Mouse (Mus musculus) midbrain, embryonic 16.5 days (tissue): ENCODE measurements around the gene Npas4. TPM values are rescaled to one million over a fixed set of nuclear protein-coding genes. Genes with fewer than 3 reads are reported as not detected.
"Not testable (repeated sequence)": the region's sequence is repeated elsewhere in the genome, so short reads cannot be mapped to it uniquely, and the experiment has no call there.

Experiments
- ATAC-seq: fragments of 200-750 bp; cut with Nextera tagmentation; 2 replicates; pipeline ENCODE4 v1.8.0; 2017; ENCODE audit warnings: moderate TSS enrichment
- H3K27ac ChIP-seq: fragments of 300-500 bp; sonication (generic); 2 replicates; pipeline ENCODE4 v1.5.1; 2014; ENCODE audit warnings: mild to moderate bottlenecking, low read length, mixed read lengths
- H3K27me3 ChIP-seq: fragments of 300-500 bp; sonication (generic); 2 replicates; pipeline ENCODE4 v1.6.1; 2014; ENCODE audit warnings: low read depth, low read length, mixed read lengths; ENCODE audit not compliant: control insufficient read depth, insufficient read depth
- H3K36me3 ChIP-seq: fragments of 300-500 bp; sonication (generic); 2 replicates; pipeline ENCODE4 v1.6.1; 2014; ENCODE audit warnings: mild to moderate bottlenecking, low read length, moderate library complexity, mixed read lengths; ENCODE audit not compliant: control insufficient read depth, insufficient read depth
- H3K4me1 ChIP-seq: fragments of 300-500 bp; sonication (generic); 2 replicates; pipeline ENCODE4 v1.6.1; 2014; ENCODE audit warnings: mild to moderate bottlenecking, low read length, mixed read lengths; ENCODE audit not compliant: control insufficient read depth, insufficient read depth
- H3K4me2 ChIP-seq: fragments of 300-500 bp; sonication (generic); 2 replicates; pipeline ENCODE4 v1.6.1; 2014; ENCODE audit warnings: mild to moderate bottlenecking, low read length, mixed read lengths
- H3K4me3 ChIP-seq: fragments of 300-500 bp; sonication (generic); 2 replicates; pipeline ENCODE4 v1.5.1; 2014; ENCODE audit warnings: low read depth, mild to moderate bottlenecking, low read length, moderate library complexity, mixed read lengths
- H3K9ac ChIP-seq: fragments of 300-500 bp; sonication (generic); 2 replicates; pipeline ENCODE4 v1.6.1; 2014; ENCODE audit warnings: low read depth, low read length, mixed read lengths
- H3K9me3 ChIP-seq: fragments of 300-500 bp; sonication (generic); replicated peaks from 2 replicates; pipeline ENCODE4 v1.6.1; 2014; ENCODE audit warnings: mild to moderate bottlenecking, low read length, mixed read lengths; ENCODE audit not compliant: control insufficient read depth, poor library complexity, severe bottlenecking
- WGBS: fragments of 180-500 bp; shearing (Covaris S2); extraction: QIAGEN DNeasy Blood & Tissue Kit; methylation state at CpG from one replicate; pipeline ENCODE4 v1.1.7; 2014; 5-methylcytosine and 5-hydroxymethylcytosine counted together
- polyA plus RNA-seq: library from polyadenylated mRNA; unstranded; fragments of >200 nt; fragmentation: Nextera tagmentation; extraction: Ambion mirVana; gene quantifications from 2 replicates; pipeline ENCODE4 v1.2.1, GENCODE M21; 2015

Gene Npas4
- polyA plus RNA-seq, 1 experiment from 2014 or later: 0.82 TPM

DNA sequence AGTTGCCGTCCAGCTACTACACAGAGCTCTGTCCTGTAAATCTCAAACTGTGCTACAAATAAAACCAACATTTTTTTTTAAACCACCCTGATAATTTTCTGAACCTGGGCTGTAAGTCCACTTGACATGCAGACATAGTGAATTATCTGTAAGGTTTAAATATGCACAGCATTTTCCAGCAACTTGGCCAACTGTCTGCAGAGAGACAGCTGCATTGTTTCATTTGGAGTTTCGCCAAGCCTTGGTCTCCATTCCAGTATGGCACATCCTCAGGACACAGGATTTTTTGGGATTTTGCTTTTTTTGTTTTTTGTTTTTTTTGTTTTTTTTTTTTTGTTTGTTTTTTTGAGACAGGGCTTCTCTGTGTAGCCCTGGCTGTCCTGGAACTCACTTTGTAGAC lies 31.3 kb upstream of the Npas4 start:
- no peak for ATAC-seq
- Histone ChIP-seq H3K4me3 (no peak overlapping the region), H3K27me3 (no peaks in the 10 kb centered on the region), H3K27ac (no peak overlapping the region), H3K9me3 (no peaks in the 10 kb centered on the region), H3K4me2 (no peak overlapping the region), H3K4me1 (peaks cover 4% of the 10 kb centered on the region; the same call in 1 of the 2 replicates), H3K9ac (no peak overlapping the region), H3K36me3 (no peaks in the 10 kb centered on the region)
- WGBS: 85% methylated on average over 2 of the region's 2 CpGs

- 80% methylated on average over 3 of the region's 3 CpGs for WGBS
- Histone ChIP-seq H3K4me2 (no peak overlapping the region), H3K4me3 (no peak overlapping the region), H3K27ac (no peak overlapping the region), H3K36me3 (no peaks in the 10 kb centered on the region), H3K9ac (no peak overlapping the region), H3K9me3 (no peaks in the 10 kb centered on the region), H3K4me1 (no peaks in the 10 kb centered on the region), H3K27me3 (no peaks in the 10 kb centered on the region)
- ATAC-seq: no peak
These were observed 28.1 kb upstream of the Npas4 start for GRCm38 (mm10) chr19:5018191-5018590.

- no peak for ATAC-seq
- WGBS: 85% methylated on average over 4 of the region's 4 CpGs
- H3K9me3 ChIP-seq: no peaks in the 10 kb centered on the region
- H3K4me1 ChIP-seq: no peaks in the 10 kb centered on the region
- H3K27me3 ChIP-seq: no peaks in the 10 kb centered on the region
- H3K4me3 ChIP-seq: no peak overlapping the region
- no peak overlapping the region for H3K27ac ChIP-seq
- no peak overlapping the region for H3K9ac ChIP-seq
- no peak overlapping the region for H3K4me2 ChIP-seq
- no peaks in the 10 kb centered on the region for H3K36me3 ChIP-seq
These were observed 27.5 kb upstream of the Npas4 start for GRCm38 (mm10) chr19:5017611-5018010.

GRCm38 (mm10) chr19:5016782-5017181 lies 26.7 kb upstream of the Npas4 start:
- Histone ChIP-seq H3K4me3 (no peak overlapping the region), H3K4me1 (no peaks in the 10 kb centered on the region), H3K27me3 (no peaks in the 10 kb centered on the region), H3K27ac (no peak overlapping the region), H3K9ac (no peak overlapping the region), H3K4me2 (no peak overlapping the region), H3K36me3 (no peaks in the 10 kb centered on the region), H3K9me3 (no peaks in the 10 kb centered on the region)
- WGBS: 22% methylated on average over 12 of the region's 12 CpGs
- ATAC-seq: no peak

DNA sequence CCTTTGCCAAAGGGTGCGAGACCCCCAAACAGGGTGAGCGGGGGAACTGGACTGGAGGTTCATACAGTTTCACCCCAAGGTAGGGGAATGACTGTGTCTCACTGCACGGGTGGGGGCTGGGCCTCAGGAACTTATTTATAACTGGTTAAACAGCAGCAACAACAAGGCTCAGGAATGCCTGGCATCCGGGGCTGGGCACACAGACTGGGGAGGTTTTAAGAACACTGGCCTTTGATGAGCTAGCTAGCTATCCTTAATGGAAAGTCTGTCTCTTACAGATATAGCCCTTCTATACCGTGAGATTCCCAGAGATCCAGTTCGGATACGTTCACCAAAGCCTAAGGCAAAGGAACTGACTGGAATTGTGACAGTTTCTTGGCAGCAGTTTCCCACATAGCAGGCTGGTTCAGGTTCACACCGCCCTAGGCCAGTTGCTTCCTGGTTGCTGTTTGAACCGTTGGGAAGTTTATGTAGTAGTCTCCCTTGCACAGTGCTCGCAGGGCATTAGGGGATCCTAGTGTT lies 26.2 kb upstream of the Npas4 start:
- no peak overlapping the region for H3K4me2 ChIP-seq
- H3K27me3 ChIP-seq: no peaks in the 10 kb centered on the region
- no peak overlapping the region for H3K4me3 ChIP-seq
- no peaks in the 10 kb centered on the region for H3K36me3 ChIP-seq
- no peaks in the 10 kb centered on the region for H3K4me1 ChIP-seq
- no peaks in the 10 kb centered on the region for H3K9me3 ChIP-seq
- WGBS: 51% methylated on average over 10 of the region's 10 CpGs
- no peak for ATAC-seq
- no peak overlapping the region for H3K9ac ChIP-seq
- H3K27ac ChIP-seq: no peak overlapping the region

DNA sequence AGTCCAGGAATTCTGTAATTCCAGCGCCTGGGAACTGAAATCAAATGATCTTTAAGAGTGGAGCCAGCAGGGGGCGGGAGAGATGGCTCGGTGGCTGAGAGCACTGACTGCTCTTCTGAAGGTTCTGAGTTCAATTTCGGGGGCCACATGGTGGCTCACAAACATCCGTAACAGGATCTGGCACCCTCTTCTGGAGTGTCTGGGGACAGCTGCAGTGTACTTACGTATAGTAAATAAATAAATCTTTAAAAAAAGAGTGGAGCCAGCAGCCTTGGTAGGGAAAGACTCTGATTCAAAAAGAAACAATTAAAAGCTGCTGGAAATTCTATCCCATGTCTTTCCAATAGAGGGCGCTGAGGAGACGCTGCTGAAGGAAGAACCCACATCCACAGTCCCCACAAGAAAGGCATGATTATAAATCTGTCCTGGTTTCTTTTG lies 24.9 kb upstream of the Npas4 start:
- no peak for ATAC-seq
- H3K9ac ChIP-seq: no peak overlapping the region
- no peaks in the 10 kb centered on the region for H3K4me1 ChIP-seq
- H3K9me3 ChIP-seq: no peaks in the 10 kb centered on the region
- no peak overlapping the region for H3K27ac ChIP-seq
- H3K36me3 ChIP-seq: no peaks in the 10 kb centered on the region
- no peak overlapping the region for H3K4me2 ChIP-seq
- no peaks in the 10 kb centered on the region for H3K27me3 ChIP-seq
- 12% methylated on average over 8 of the region's 8 CpGs for WGBS
- no peak overlapping the region for H3K4me3 ChIP-seq

- WGBS: 75% methylated on average over 8 of the region's 8 CpGs
- H3K36me3 ChIP-seq: no peaks in the 10 kb centered on the region
- H3K9ac ChIP-seq: no peak overlapping the region
- H3K9me3 ChIP-seq: no peaks in the 10 kb centered on the region
- no peaks in the 10 kb centered on the region for H3K4me1 ChIP-seq
- H3K4me2 ChIP-seq: no peak overlapping the region
- no peak for ATAC-seq
- H3K27ac ChIP-seq: no peak overlapping the region
- H3K4me3 ChIP-seq: no peak overlapping the region
- H3K27me3 ChIP-seq: no peaks in the 10 kb centered on the region
These were observed 23.0 kb upstream of the Npas4 start for GRCm38 (mm10) chr19:5013138-5013537.

DNA sequence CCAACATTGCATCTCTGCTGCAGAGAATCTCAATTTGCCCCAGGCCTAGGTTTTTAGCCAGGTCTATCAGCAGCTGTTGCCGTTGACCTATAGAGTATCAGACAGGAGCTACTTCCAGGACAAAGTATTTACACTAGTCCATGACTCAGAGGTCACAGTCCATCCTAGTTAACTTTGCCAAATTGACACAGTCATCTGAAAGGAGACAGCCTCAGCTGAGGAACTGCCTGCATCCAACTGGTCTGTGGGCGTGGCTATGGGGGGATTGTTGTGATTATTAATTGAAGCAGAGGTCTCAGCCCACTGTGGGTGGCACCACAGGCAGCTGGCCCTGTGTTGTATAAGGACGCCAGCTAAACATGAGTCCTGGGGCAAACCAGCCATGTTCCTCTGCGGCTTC lies 14.8 kb upstream of the Npas4 start:
- H3K4me3 ChIP-seq: no peak overlapping the region
- H3K27me3 ChIP-seq: no peaks in the 10 kb centered on the region
- H3K4me2 ChIP-seq: no peak overlapping the region
- 73% methylated on average over 4 of the region's 4 CpGs for WGBS
- H3K9me3 ChIP-seq: no peaks in the 10 kb centered on the region
- no peak for ATAC-seq
- peaks cover 4% of the 10 kb centered on the region for H3K4me1 ChIP-seq
- H3K27ac ChIP-seq: no peak overlapping the region
- no peak overlapping the region for H3K9ac ChIP-seq
- no peaks in the 10 kb centered on the region for H3K36me3 ChIP-seq

GRCm38 (mm10) chr19:5003644-5004043 lies 13.5 kb upstream of the Npas4 start:
- peaks cover 17% of the 10 kb centered on the region for H3K4me1 ChIP-seq
- ATAC-seq, H3K27me3 ChIP-seq, H3K9me3 ChIP-seq, H3K4me3 ChIP-seq, H3K4me2 ChIP-seq, H3K9ac ChIP-seq, H3K36me3 ChIP-seq, H3K27ac ChIP-seq: not testable (repeated sequence)
- 60% methylated on average over 2 of the region's 2 CpGs for WGBS
